Mouse (Mus musculus) left cerebral cortex, postnatal 25 days (tissue): Measurements from ENCODE around the gene E2f1. TPM values are rescaled to one million over a fixed set of nuclear protein-coding genes. Genes with fewer than 3 reads are reported as not detected.

ENCODE experiments used
- DNase-seq, 2 experiments: peaks; one replicate each; pipeline ENCODE4 v3.0.0; 2022; ENCODE audit warnings: low spot score in 2 of 2, mixed read lengths in 1 of 2
- intact Hi-C: fragments of 180-260 bp; cut with DNase I; formaldehyde crosslinking; loops from one replicate; pipeline ENCODE4 v1.15.1; 2025
- total RNA-seq, 2 experiments: library from RNA; stranded (reverse); gene quantifications; 2 replicates each; pipeline ENCODE4 v1.2.3; 2021

The E2f1 gene
- total RNA-seq, 2 experiments from 2014 or later: 8.8 to 10.1 TPM

GRCm38 (mm10) chr2:154584931-154585601 lies 15.4 kb upstream of the E2f1 start:
- no peak for DNase-seq
- intact Hi-C loops: loop anchor here (1.0 to 2.0 kb wide), 4 partner anchors 28 to 206 kb away; no protein-coding TSS in a partner anchor

GRCm38 (mm10) chr2:154583906-154584872 lies 14.5 kb upstream of the E2f1 start:
- intact Hi-C loops: loop anchor here (1.0 to 2.0 kb wide), 4 partner anchors 27 to 205 kb away; no protein-coding TSS in a partner anchor
- DNase-seq: peak; percentile 89 to 99

GRCm38 (mm10) chr2:154581421-154581820 lies 11.7 kb upstream of the E2f1 start:
- DNase-seq: no peak
- intact Hi-C loops: no loop called here

DNA sequence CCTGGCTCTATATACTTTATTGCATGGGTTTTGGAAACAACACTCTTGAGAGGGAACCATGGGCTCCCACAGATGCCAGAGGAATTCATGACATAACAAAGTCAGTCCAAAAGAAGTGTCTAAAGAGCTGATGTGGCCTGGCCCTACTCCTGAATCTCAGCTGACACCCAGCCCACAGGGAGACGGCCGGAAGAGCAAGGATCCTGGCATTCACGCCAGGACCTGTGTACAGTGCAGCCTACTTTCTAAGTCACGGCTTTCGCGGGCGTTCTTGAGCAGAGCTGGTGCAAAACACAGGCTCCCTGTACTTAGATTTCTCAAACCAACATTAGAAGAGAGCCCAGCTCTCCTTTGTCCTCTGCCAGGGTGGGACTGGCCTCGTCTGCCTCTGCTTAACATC lies 10.9 kb upstream of the E2f1 start:
- intact Hi-C loops: no loop called here
- DNase-seq: no peak

GRCm38 (mm10) chr2:154577744-154578067 lies 8.0 kb upstream of the E2f1 start:
- intact Hi-C loops: no loop called here
- DNase-seq: no peak

DNA sequence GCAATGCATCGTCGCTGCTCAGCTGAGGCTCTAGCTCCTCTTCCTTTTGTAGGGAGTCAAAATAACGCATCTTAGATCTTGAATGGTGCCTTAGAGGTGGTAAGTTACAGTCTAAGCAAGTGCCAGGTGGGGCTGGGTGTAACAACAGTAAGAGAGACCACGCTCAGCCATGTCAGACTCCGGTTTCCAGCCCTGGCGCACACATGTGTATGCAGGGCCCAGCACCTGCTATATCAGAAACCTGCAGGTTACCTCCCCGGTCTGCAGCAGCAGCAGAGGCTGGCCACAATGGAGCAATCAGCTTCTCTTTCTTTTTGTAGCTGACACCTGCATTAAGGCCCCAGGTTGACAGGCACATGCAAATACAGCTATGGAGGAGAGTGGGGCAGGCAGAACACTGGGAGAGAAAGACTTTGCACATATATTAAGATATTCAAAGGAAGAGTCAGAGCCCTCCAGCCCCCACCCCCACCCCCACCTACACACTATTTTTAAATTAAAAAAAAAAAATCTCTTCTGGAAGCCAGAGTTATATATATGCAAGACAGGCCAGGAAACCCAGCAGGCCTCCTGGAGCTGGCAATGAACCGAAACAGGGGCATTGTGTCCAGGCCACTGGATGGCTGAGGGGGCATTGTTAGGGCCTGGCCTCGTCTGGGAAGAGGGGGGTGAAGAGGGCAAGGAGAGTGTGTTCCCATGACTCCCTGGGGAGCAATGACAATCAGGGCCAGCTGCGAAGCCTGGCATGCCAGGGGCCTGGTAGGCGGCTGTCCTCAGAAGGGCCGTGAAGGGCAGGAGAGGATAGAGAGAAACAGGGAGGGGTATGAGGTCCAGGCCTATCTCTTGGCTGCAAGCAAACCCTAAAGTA lies 7.4 kb upstream of the E2f1 start:
- intact Hi-C loops: no loop called here
- no peak for DNase-seq

GRCm38 (mm10) chr2:154574271-154574670 lies 4.6 kb upstream of the E2f1 start:
- no peak for DNase-seq
- intact Hi-C loops: no loop called here

DNA sequence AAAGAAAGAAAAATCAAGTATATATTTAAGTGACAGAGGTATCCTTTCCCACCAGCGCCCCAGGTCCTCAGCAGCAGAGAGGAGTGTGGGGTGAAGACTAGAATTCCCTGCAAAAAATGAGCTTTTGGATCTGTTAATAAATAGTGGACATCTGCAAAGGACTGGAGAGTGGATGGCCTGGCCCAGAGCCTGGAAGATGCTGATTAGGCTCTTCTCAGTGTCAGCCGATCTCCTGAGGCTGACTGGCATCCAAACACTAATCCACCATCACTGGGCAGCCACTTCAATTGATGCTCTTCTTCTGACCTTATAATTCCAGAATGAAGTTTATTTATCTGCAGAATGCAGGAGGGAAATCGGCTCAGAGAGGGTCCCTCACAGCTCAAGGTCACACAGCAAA lies 3.3 kb upstream of the E2f1 start:
- no peak for DNase-seq
- intact Hi-C loops: no loop called here

DNA sequence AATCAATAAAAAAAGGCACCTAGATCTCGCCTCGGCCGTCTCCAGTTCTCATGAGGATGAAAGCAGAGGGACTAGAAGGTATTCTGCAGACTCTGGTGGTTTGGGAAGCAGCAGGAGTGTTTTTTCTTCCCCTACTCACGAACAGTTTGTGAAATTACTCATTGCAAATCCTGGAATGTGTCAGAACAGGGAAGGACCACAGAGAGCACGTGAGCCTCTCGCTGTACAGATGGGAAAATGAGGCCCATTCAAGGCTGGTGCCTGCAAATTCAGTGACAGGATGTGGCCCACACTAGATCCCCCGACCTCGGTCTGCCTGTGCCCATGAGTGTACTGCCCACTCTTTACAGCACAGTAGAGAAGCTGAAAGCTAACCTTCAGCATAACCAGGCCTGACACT lies 2.3 kb upstream of the E2f1 start:
- peak in 1 of 2 experiments; percentile 65 for DNase-seq
- intact Hi-C loops: no loop called here

DNA sequence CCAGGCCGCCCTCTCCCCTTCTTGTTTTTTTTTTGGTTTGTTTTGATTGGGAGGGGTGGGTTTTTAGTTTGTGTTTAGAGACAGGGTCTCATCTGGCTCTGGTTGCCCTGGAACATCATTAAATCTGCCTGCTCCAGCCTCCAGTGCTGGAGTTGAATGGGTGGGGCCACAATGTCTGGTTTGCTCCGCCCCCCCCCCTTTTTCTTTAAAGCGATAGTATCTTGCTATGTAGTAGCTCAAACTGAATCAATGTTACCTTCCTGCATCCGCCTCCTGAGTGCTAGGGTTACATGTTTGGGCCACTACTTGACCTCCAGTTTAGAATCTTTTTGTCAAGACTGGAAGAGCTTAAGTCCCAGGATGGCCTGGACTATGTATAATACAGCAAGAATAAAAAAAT lies 1.6 kb upstream of the E2f1 start:
- intact Hi-C loops: no loop called here
- DNase-seq: no peak

DNA sequence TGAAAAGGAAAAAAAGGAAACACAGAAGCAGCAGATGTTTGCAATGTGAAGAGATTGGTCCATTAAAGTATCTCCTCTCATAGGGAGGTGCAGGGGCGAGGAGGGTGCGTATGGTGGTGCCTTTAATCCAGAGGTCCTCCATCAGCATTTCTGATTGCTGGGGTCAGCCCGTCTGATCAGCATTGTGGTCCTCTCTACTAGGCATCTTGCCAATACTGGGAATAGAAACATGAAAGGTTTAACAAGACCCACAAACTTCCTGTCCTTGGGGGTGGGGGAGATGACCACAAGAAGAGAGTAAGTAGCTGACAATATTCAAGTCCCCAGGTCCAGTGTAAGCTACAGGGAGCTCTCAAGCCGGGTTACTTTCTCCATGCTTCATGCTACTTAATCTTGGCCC lies 974 bp upstream of the E2f1 start:
- intact Hi-C loops: no loop called here
- DNase-seq: no peak

- DNase-seq: peak; percentile 68 to 73
- intact Hi-C loops: no loop called here
These were observed 482 bp downstream of the E2f1 start for GRCm38 (mm10) chr2:154569071-154569748.

GRCm38 (mm10) chr2:154568329-154569070 lies 1.2 kb downstream of the E2f1 start:
- no peak for DNase-seq
- intact Hi-C loops: no loop called here

DNA sequence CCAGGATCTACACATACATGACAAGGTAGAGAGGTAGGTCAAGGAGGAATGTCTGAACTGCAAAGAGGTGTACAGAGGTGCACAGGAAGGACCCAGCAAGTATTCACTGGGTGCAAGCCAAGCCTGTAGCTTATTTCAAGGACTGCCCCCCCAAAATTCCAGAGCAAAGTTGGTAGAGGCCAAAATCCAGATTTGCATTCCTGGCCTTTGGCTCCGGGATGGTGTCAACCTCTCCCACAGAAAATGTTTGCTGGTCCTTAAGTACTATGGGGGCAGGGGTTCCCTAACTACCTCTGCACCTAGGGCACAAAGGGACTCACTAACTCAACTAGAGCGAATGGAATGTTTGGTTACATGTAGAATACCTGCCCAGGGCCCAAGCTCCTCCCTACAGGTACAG lies 1.9 kb downstream of the E2f1 start:
- intact Hi-C loops: no loop called here

GRCm38 (mm10) chr2:154566641-154567040 lies 3.1 kb downstream of the E2f1 start:
- intact Hi-C loops: no loop called here
- DNase-seq: no peak

More for the DNA sequence above, 1.9 kb downstream of the E2f1 start:
- DNase-seq: no peak

DNA sequence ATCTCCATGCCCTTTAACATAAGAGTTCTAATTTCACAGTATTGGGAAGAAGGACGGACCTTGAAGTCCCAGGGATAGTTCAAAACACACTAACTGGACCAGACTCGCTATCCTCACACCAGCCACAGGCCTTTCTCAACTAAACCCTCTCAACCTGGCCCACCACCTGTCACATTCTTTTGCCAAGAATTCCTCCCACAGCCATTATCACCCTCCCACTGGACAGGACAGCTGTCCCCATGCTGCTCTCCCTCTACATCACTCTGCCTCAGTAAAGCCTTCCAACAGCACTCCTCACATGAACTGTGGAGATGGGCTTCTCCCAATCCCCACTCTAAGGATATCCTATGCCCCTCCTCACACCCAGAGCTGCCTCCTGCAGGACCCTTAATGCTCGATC lies 4.1 kb downstream of the E2f1 start:
- DNase-seq: peak in 1 of 2 experiments; percentile 76
- intact Hi-C loops: no loop called here

DNA sequence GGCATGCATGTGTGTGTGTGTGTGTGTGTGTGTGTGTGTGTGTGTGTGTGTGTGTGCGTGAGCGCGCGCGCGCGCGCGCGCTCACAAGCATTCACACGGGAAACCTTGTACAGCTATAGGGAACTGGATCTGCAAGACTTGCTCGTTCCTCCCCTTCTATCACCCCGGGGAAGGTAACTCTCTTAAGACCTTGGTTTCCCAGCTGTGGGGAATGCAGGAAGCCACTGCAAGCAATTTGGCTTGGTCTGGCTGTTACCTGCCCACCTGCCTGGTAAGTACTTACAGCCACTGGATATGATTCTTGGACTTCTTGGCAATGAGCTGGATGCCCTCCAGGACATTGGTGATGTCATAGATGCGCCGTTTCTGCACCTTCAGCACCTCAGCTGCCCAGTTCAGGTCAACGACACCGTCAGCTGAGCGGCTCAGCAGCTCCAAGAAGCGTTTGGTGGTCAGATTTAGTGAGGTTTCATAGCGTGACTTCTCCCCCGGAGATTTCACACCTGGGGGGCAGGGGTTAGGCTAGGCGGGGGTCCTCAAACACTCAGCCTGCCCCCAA lies 6.0 kb downstream of the E2f1 start:
- intact Hi-C loops: no loop called here
- no peak for DNase-seq

- DNase-seq: peak in 1 of 2 experiments; percentile 72
- intact Hi-C loops: no loop called here
These were observed 11.2 kb downstream of the E2f1 start, which contains the start of gene Necab3 for GRCm38 (mm10) chr2:154558264-154559039. Necab3 (minus strand) TSS chr2:154558890.
